Mouse (Mus musculus): ENCODE results near the gene 4933414I15Rik. TPM values are rescaled to one million over a fixed set of nuclear protein-coding genes. Genes with fewer than 3 reads are reported as not detected.

The 4933414I15Rik gene
- not detected for total RNA-seq (2021)
- long read RNA-seq, experiment 1 = 0 reads
- long read RNA-seq, experiment 2 = 0 reads

GRCm38 (mm10) chr11:50943506-50943905, at the start of gene 4933414I15Rik:
Gene 4933414I15Rik, minus strand, starts transcription at chr11:50943765.
- no peak for DNase-seq (ENCODE audit: low spot score in 2 of 2)

- no peak for DNase-seq (ENCODE audit: low spot score in 2 of 2)
These were observed 38.1 kb upstream of the 4933414I15Rik start, which contains the start of gene Olfr1377 for GRCm38 (mm10) chr11:50981667-50982066. Gene Olfr1377, plus strand, starts transcription at chr11:50981967.

GRCm38 (mm10) chr11:50977216-50977615, 33.7 kb upstream of the 4933414I15Rik start:
- peak; percentile 48 to 50 for DNase-seq (ENCODE audit: low spot score in 2 of 2)

- DNase-seq (ENCODE audit: low spot score in 2 of 2) = no peak
These were observed 22.7 kb upstream of the 4933414I15Rik start, which contains the start of gene Olfr1378 for GRCm38 (mm10) chr11:50966230-50966629. Gene Olfr1378, plus strand, starts transcription at chr11:50966530.

GRCm38 (mm10) chr11:50964886-50965285, 21.3 kb upstream of the 4933414I15Rik start:
- no peak for DNase-seq (ENCODE audit: low spot score in 2 of 2)

- DNase-seq (ENCODE audit: low spot score in 2 of 2) = no peak
These were observed 10.1 kb upstream of the 4933414I15Rik start, which contains the start of gene Prop1 for GRCm38 (mm10) chr11:50953665-50954064. Gene Prop1, minus strand, starts transcription at chr11:50953765.

- DNase-seq (ENCODE audit: low spot score in 2 of 2) = no peak
These were observed 8.7 kb upstream of the 4933414I15Rik start for GRCm38 (mm10) chr11:50952290-50952689.

GRCm38 (mm10) chr11:50942386-50942785, 1.2 kb downstream of the 4933414I15Rik start:
- DNase-seq (ENCODE audit: low spot score in 2 of 2) = no peak

GRCm38 (mm10) chr11:50939621-50940366, 3.8 kb downstream of the 4933414I15Rik start:
- peak in 1 of 2 experiments; percentile 10 for DNase-seq (ENCODE audit: low spot score in 2 of 2)

- DNase-seq (ENCODE audit: low spot score in 2 of 2) = no peak
These were observed 5.1 kb downstream of the 4933414I15Rik start for GRCm38 (mm10) chr11:50938435-50938834.

- no peak for DNase-seq (ENCODE audit: low spot score in 2 of 2)
These were observed 11.5 kb downstream of the 4933414I15Rik start for GRCm38 (mm10) chr11:50932040-50932439.

- DNase-seq (ENCODE audit: low spot score in 2 of 2) = peak; percentile 70 to 74
These were observed 12.1 kb downstream of the 4933414I15Rik start, which contains the start of gene Zfp354b for GRCm38 (mm10) chr11:50931451-50931866. Gene Zfp354b, minus strand, starts transcription at chr11:50931633.

- DNase-seq (ENCODE audit: low spot score in 2 of 2) = no peak
These were observed 12.5 kb downstream of the 4933414I15Rik start for GRCm38 (mm10) chr11:50931021-50931420.

- DNase-seq (ENCODE audit: low spot score in 2 of 2) = no peak
These were observed 13.0 kb downstream of the 4933414I15Rik start for GRCm38 (mm10) chr11:50930469-50931014.

GRCm38 (mm10) chr11:50915671-50916320, 27.8 kb downstream of the 4933414I15Rik start, which contains the start of gene Zfp2:
Gene Zfp2, minus strand, starts transcription at chr11:50916165.
- DNase-seq (ENCODE audit: low spot score in 2 of 2) = peak; percentile 81

GRCm38 (mm10) chr11:50914461-50914860, 29.1 kb downstream of the 4933414I15Rik start:
- no peak for DNase-seq (ENCODE audit: low spot score in 2 of 2)

- no peak for DNase-seq (ENCODE audit: low spot score in 2 of 2)
These were observed 30.3 kb downstream of the 4933414I15Rik start for GRCm38 (mm10) chr11:50913301-50913700.

- no peak for DNase-seq (ENCODE audit: low spot score in 2 of 2)
These were observed 35.4 kb downstream of the 4933414I15Rik start for GRCm38 (mm10) chr11:50908136-50908535.

GRCm38 (mm10) chr11:50897359-50897758, 46.2 kb downstream of the 4933414I15Rik start:
- DNase-seq (ENCODE audit: low spot score in 2 of 2) = no peak

- DNase-seq (ENCODE audit: low spot score in 2 of 2) = no peak
These were observed 51.1 kb downstream of the 4933414I15Rik start for GRCm38 (mm10) chr11:50892441-50892840.

Measured in adrenal gland, adult 18-20 months (tissue).